Mouse (Mus musculus) erythroblast, adult 5-6 weeks (primary cell): ENCODE data around the gene Smpd4. TPM values are rescaled to one million over a fixed set of nuclear protein-coding genes. Genes with fewer than 3 reads are reported as not detected.

Experiments
- ATAC-seq: replicated peaks from 2 replicates; pipeline ENCODE4 v1.8.0; 2016; ENCODE audit warnings: moderate number of reproducible peaks, mild to moderate bottlenecking, moderate TSS enrichment, inconsistent platforms; ENCODE audit not compliant: poor library complexity, low FRiP score, severe bottlenecking
- total RNA-seq, 2 experiments: library from RNA; stranded (forward) in 1 of 2; stranded (reverse) in 1 of 2; fragments of 150-400 nt in 1 of 2; fragments of 200-764, 138-1000 nt in 1 of 2; gene quantifications; 2 replicates each; pipeline versions ENCODE4 v1.2.3 to v1.2.4; 2015 to 2017; ENCODE audit warnings: low replicate concordance in 2 of 2

Gene Smpd4
- total RNA-seq, 2 experiments from 2014 or later = 9.6 to 19.2 TPM

DNA sequence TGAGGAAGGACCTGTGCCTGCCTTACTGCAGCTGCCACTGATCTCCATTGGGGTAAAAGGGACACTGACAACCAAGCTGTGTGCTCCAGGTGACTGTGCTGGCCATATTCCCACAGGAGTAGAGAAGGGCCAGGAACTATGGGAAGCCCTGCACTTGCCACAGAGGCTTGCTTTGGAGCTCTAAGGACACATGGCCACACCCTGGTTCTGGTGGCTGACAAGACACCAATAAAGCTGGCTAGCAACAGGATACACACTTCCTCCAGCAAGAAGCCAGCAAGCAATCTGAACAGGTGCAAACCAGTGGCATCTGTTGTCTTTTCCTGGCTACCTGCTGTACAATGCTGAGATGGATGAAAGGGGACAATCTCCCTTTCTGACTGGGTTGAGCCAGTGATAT, 50.7 kb downstream of the Smpd4 start:
- ATAC-seq = no peak

Other genes with a start within 250 kb of the Smpd4 start
- gene Snap29, start 213.4 kb upstream of the Smpd4 start, total RNA-seq (2015; ENCODE audit: low replicate concordance) = 18.1 and 28.8 TPM in 2 replicates
- 27.6 and 29.0 TPM in 2 replicates for gene Snap29, start 213.4 kb upstream of the Smpd4 start, total RNA-seq (2017; ENCODE audit: low replicate concordance)
- gene Pi4ka, start 213.0 kb upstream of the Smpd4 start, total RNA-seq (2015; ENCODE audit: low replicate concordance) = 9.8 and 30.9 TPM in 2 replicates
- 9.6 and 17.4 TPM in 2 replicates for gene Pi4ka, start 213.0 kb upstream of the Smpd4 start, total RNA-seq (2017; ENCODE audit: low replicate concordance)
- 7.7 and 16.3 TPM in 2 replicates for gene Crkl, start 167.4 kb upstream of the Smpd4 start, total RNA-seq (2015; ENCODE audit: low replicate concordance)
- 8.1 and 16.1 TPM in 2 replicates for gene Crkl, start 167.4 kb upstream of the Smpd4 start, total RNA-seq (2017; ENCODE audit: low replicate concordance)
- gene Aifm3, start 129.7 kb upstream of the Smpd4 start, total RNA-seq (2015; ENCODE audit: low replicate concordance) = not detected in 2 replicates
- gene Aifm3, start 129.7 kb upstream of the Smpd4 start, total RNA-seq (2017; ENCODE audit: low replicate concordance) = not detected in 2 replicates
- 5.2 and 26.1 TPM in 2 replicates for gene Lztr1, start 110.7 kb upstream of the Smpd4 start, total RNA-seq (2015; ENCODE audit: low replicate concordance)
- gene Lztr1, start 110.7 kb upstream of the Smpd4 start, total RNA-seq (2017; ENCODE audit: low replicate concordance) = 10.3 and 22.4 TPM in 2 replicates
- 9.8 and 11.9 TPM in 2 replicates for gene Thap7, start 88.2 kb upstream of the Smpd4 start, total RNA-seq (2015; ENCODE audit: low replicate concordance)
- gene Thap7, start 88.2 kb upstream of the Smpd4 start, total RNA-seq (2017; ENCODE audit: low replicate concordance) = 3.8 and 7.7 TPM in 2 replicates
- not detected in 2 replicates for gene Lrrc74b, start 58.1 kb upstream of the Smpd4 start, total RNA-seq (2015; ENCODE audit: low replicate concordance)
- not detected in 2 replicates for gene Lrrc74b, start 58.1 kb upstream of the Smpd4 start, total RNA-seq (2017; ENCODE audit: low replicate concordance)
- not detected in 2 replicates for gene P2rx6, start 57.5 kb upstream of the Smpd4 start, total RNA-seq (2015; ENCODE audit: low replicate concordance)
- not detected in 2 replicates for gene P2rx6, start 57.5 kb upstream of the Smpd4 start, total RNA-seq (2017; ENCODE audit: low replicate concordance)
- gene Slc7a4, start 36.1 kb upstream of the Smpd4 start, total RNA-seq (2015; ENCODE audit: low replicate concordance) = 0.38 and 0.42 TPM in 2 replicates
- gene Slc7a4, start 36.1 kb upstream of the Smpd4 start, total RNA-seq (2017; ENCODE audit: low replicate concordance) = 0.84 and 7.1 TPM in 2 replicates
- not detected in 2 replicates for gene Ccdc74a, start 27.1 kb downstream of the Smpd4 start, total RNA-seq (2015; ENCODE audit: low replicate concordance)
- 0.60 and 1.7 TPM in 2 replicates for gene Ccdc74a, start 27.1 kb downstream of the Smpd4 start, total RNA-seq (2017; ENCODE audit: low replicate concordance)
- 15.5 and 30.0 TPM in 2 replicates for gene Med15, start 113.5 kb downstream of the Smpd4 start, total RNA-seq (2015; ENCODE audit: low replicate concordance)
- 16.7 and 20.7 TPM in 2 replicates for gene Med15, start 113.5 kb downstream of the Smpd4 start, total RNA-seq (2017; ENCODE audit: low replicate concordance)
- 2.1 and 2.5 TPM in 2 replicates for gene Klhl22, start 140.3 kb downstream of the Smpd4 start, total RNA-seq (2015; ENCODE audit: low replicate concordance)
- 4.3 and 9.0 TPM in 2 replicates for gene Klhl22, start 140.3 kb downstream of the Smpd4 start, total RNA-seq (2017; ENCODE audit: low replicate concordance)
- gene Scarf2, start 177.9 kb downstream of the Smpd4 start, total RNA-seq (2015; ENCODE audit: low replicate concordance) = not detected in 2 replicates
- not detected in 2 replicates for gene Scarf2, start 177.9 kb downstream of the Smpd4 start, total RNA-seq (2017; ENCODE audit: low replicate concordance)
- not detected in 2 replicates for gene B830017H08Rik, start 213.8 kb downstream of the Smpd4 start, total RNA-seq (2015; ENCODE audit: low replicate concordance)
- not detected in 2 replicates for gene B830017H08Rik, start 213.8 kb downstream of the Smpd4 start, total RNA-seq (2017; ENCODE audit: low replicate concordance)
- 2.5 TPM in 1 of 2 replicates, not detected in the other for gene Car15, start 219.0 kb downstream of the Smpd4 start, total RNA-seq (2015; ENCODE audit: low replicate concordance)
- 1.3 TPM in 1 of 2 replicates, not detected in the other for gene Car15, start 219.0 kb downstream of the Smpd4 start, total RNA-seq (2017; ENCODE audit: low replicate concordance)